Mouse (Mus musculus): Measurements from ENCODE around the gene Nectin1. TPM values are rescaled to one million over a fixed set of nuclear protein-coding genes. Genes with fewer than 3 reads are reported as not detected.

Nectin1 gene
- polyA plus RNA-seq, 1 experiment from 2014 or later = 3.7 TPM

GRCm38 (mm10) chr9:43808546-43808945, 64.8 kb downstream of the Nectin1 start:
- no peak overlapping the region for H3K27ac ChIP-seq
- no peaks in the 10 kb centered on the region for H3K36me3 ChIP-seq (ENCODE audit: insufficient read depth, low read length)
- DNase-seq (ENCODE audit: low spot score) = no peak
- H3K4me2 ChIP-seq (ENCODE audit: low read length) = no peak overlapping the region
- ATAC-seq (replicated peaks; ENCODE audit: low FRiP score, low read depth) = no peak
- H3K4me1 ChIP-seq (replicated peaks; ENCODE audit: insufficient read depth, low read length) = no peaks in the 10 kb centered on the region; the same call in 1 of the 2 replicates
- no peak overlapping the region for H3K4me3 ChIP-seq (replicated peaks; ENCODE audit: low read depth, low read length)
- no peak overlapping the region for H3K9ac ChIP-seq (ENCODE audit: low read depth, low read length)
- 16% methylated on average over 7 of the region's 7 CpGs for WGBS
- no peaks in the 10 kb centered on the region for H3K27me3 ChIP-seq (ENCODE audit: insufficient read depth, low read length)
- no peak for TF ChIP-seq CTCF (IDR thresholded peaks at IDR 0.05; ENCODE audit: low read depth)
- no peaks in the 10 kb centered on the region for H3K9me3 ChIP-seq (replicated peaks; ENCODE audit: low read length)

GRCm38 (mm10) chr9:43813156-43813555, 69.4 kb downstream of the Nectin1 start:
- Histone ChIP-seq H3K9ac (ENCODE audit: low read depth, low read length) (no peak overlapping the region), H3K9me3 (replicated peaks; ENCODE audit: low read length) (no peaks in the 10 kb centered on the region), H3K4me3 (replicated peaks; ENCODE audit: low read depth, low read length) (no peak overlapping the region), H3K27ac (no peak overlapping the region), H3K4me2 (ENCODE audit: low read length) (no peak overlapping the region), H3K36me3 (ENCODE audit: insufficient read depth, low read length) (no peaks in the 10 kb centered on the region), H3K4me1 (replicated peaks; ENCODE audit: insufficient read depth, low read length) (no peaks in the 10 kb centered on the region), H3K27me3 (ENCODE audit: insufficient read depth, low read length) (no peaks in the 10 kb centered on the region)
- TF ChIP-seq CTCF (IDR thresholded peaks at IDR 0.05; ENCODE audit: low read depth) = no peak
- ATAC-seq (replicated peaks; ENCODE audit: low FRiP score, low read depth) = no peak
- WGBS = 59% methylated on average over 2 of the region's 2 CpGs
- no peak for DNase-seq (ENCODE audit: low spot score)

- no peaks in the 10 kb centered on the region for H3K9me3 ChIP-seq (replicated peaks; ENCODE audit: low read length)
- WGBS = 91% methylated on average over 5 of the region's 5 CpGs
- no peak for ATAC-seq (replicated peaks; ENCODE audit: low FRiP score, low read depth)
These were observed 78.4 kb downstream of the Nectin1 start for GRCm38 (mm10) chr9:43822206-43822605.

GRCm38 (mm10) chr9:43825178-43825577, 81.4 kb downstream of the Nectin1 start:
- 54% methylated on average over 5 of the region's 5 CpGs for WGBS
- ATAC-seq (replicated peaks; ENCODE audit: low FRiP score, low read depth) (no peak), DNase-seq (ENCODE audit: low spot score) (no peak)
- TF ChIP-seq CTCF (IDR thresholded peaks at IDR 0.05; ENCODE audit: low read depth) = no peak
- no peaks in the 10 kb centered on the region for H3K9me3 ChIP-seq (replicated peaks; ENCODE audit: low read length)
- H3K4me2 ChIP-seq (ENCODE audit: low read length) = no peak overlapping the region
- no peaks in the 10 kb centered on the region for H3K4me1 ChIP-seq (replicated peaks; ENCODE audit: insufficient read depth, low read length)
- no peak overlapping the region for H3K27ac ChIP-seq
- no peak overlapping the region for H3K4me3 ChIP-seq (replicated peaks; ENCODE audit: low read depth, low read length)
- no peaks in the 10 kb centered on the region for H3K27me3 ChIP-seq (ENCODE audit: insufficient read depth, low read length)
- no peaks in the 10 kb centered on the region for H3K36me3 ChIP-seq (ENCODE audit: insufficient read depth, low read length)
- H3K9ac ChIP-seq (ENCODE audit: low read depth, low read length) = no peak overlapping the region

More at GRCm38 (mm10) chr9:43822206-43822605, 78.4 kb downstream of the Nectin1 start:
- Histone ChIP-seq H3K36me3 (ENCODE audit: insufficient read depth, low read length) (no peaks in the 10 kb centered on the region), H3K4me2 (ENCODE audit: low read length) (no peak overlapping the region), H3K4me3 (replicated peaks; ENCODE audit: low read depth, low read length) (no peak overlapping the region), H3K27me3 (ENCODE audit: insufficient read depth, low read length) (no peaks in the 10 kb centered on the region), H3K9ac (ENCODE audit: low read depth, low read length) (no peak overlapping the region), H3K4me1 (replicated peaks; ENCODE audit: insufficient read depth, low read length) (no peaks in the 10 kb centered on the region), H3K27ac (no peak overlapping the region)
- TF ChIP-seq CTCF (IDR thresholded peaks at IDR 0.05; ENCODE audit: low read depth) = no peak
- DNase-seq (ENCODE audit: low spot score) = no peak

GRCm38 (mm10) chr9:43826558-43827253, 82.9 kb downstream of the Nectin1 start:
- H3K9ac ChIP-seq (ENCODE audit: low read depth, low read length) = no peak overlapping the region
- no peak overlapping the region for H3K4me2 ChIP-seq (ENCODE audit: low read length)
- 45% methylated on average over 8 of the region's 8 CpGs for WGBS
- DNase-seq (ENCODE audit: low spot score) (no peak), ATAC-seq (replicated peaks; ENCODE audit: low FRiP score, low read depth) (no peak)
- no peaks in the 10 kb centered on the region for H3K36me3 ChIP-seq (ENCODE audit: insufficient read depth, low read length)
- H3K9me3 ChIP-seq (replicated peaks; ENCODE audit: low read length) = no peaks in the 10 kb centered on the region
- TF ChIP-seq CTCF (IDR thresholded peaks at IDR 0.05; ENCODE audit: low read depth) = no peak
- H3K27me3 ChIP-seq (ENCODE audit: insufficient read depth, low read length) = no peaks in the 10 kb centered on the region
- no peaks in the 10 kb centered on the region for H3K4me1 ChIP-seq (replicated peaks; ENCODE audit: insufficient read depth, low read length)
- H3K27ac ChIP-seq = no peak overlapping the region
- H3K4me3 ChIP-seq (replicated peaks; ENCODE audit: low read depth, low read length) = no peak overlapping the region

- no peak overlapping the region for H3K27ac ChIP-seq
These were observed 83.8 kb downstream of the Nectin1 start for GRCm38 (mm10) chr9:43827593-43827992.

More at GRCm38 (mm10) chr9:43827593-43827992, 83.8 kb downstream of the Nectin1 start:
- 48% methylated on average over 5 of the region's 5 CpGs for WGBS
- ATAC-seq (replicated peaks; ENCODE audit: low FRiP score, low read depth) (no peak), DNase-seq (ENCODE audit: low spot score) (peak; percentile 53)
- Histone ChIP-seq H3K4me2 (ENCODE audit: low read length) (no peak overlapping the region), H3K4me3 (replicated peaks; ENCODE audit: low read depth, low read length) (no peak overlapping the region), H3K9ac (ENCODE audit: low read depth, low read length) (no peak overlapping the region), H3K4me1 (replicated peaks; ENCODE audit: insufficient read depth, low read length) (no peaks in the 10 kb centered on the region), H3K9me3 (replicated peaks; ENCODE audit: low read length) (no peaks in the 10 kb centered on the region), H3K27me3 (ENCODE audit: insufficient read depth, low read length) (no peaks in the 10 kb centered on the region), H3K36me3 (ENCODE audit: insufficient read depth, low read length) (no peaks in the 10 kb centered on the region)
- peak; percentile 78 for TF ChIP-seq CTCF (IDR thresholded peaks at IDR 0.05; ENCODE audit: low read depth)

Data from kidney, postnatal 0 days (tissue).